Mouse (Mus musculus): Measurements from ENCODE around the gene 4930579F01Rik. TPM values are rescaled to one million over a fixed set of nuclear protein-coding genes. Genes with fewer than 3 reads are reported as not detected.

Gene 4930579F01Rik
- polyA plus RNA-seq, 1 experiment: not detected

DNA sequence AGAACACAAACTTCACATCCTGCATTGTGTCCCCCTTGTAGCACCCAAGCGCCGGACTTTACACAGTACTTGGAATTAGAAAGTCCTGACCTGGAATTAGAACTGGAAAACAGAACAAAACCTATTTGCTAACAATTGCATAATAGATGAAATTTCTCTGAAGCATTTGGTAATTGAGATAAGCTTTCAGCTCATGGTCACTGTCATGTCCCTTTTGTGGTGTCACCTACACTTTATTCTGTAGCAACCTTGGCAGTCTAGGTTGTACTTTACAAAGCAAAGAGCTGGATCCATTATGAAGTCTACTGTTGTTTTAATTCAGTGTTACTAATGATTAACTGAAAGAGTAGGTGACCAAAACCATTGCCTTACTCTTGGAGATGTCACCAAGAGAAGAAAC lies 33.5 kb upstream of the 4930579F01Rik start:
- TF ChIP-seq CTCF (IDR thresholded peaks at IDR 0.05; ENCODE audit: borderline replicate concordance, control insufficient read depth, extremely low read depth, insufficient read depth, low read length, poor library complexity) (no peak), POLR2A (IDR thresholded peaks at IDR 0.05; ENCODE audit: control insufficient read depth, extremely low read depth, insufficient read depth, low read length, poor library complexity) (no peak)
- Histone ChIP-seq H3K36me3 (ENCODE audit: control insufficient read depth, insufficient read depth, low read length) (no peaks in the 10 kb centered on the region), H3K27me3 (ENCODE audit: control insufficient read depth, insufficient read depth, low read length) (no peaks in the 10 kb centered on the region), H3K27ac (ENCODE audit: control insufficient read depth, insufficient read depth, low read length) (no peak overlapping the region), H3K4me1 (replicated peaks; ENCODE audit: control insufficient read depth, insufficient read depth, low read length) (no peaks in the 10 kb centered on the region), H3K4me3 (ENCODE audit: control insufficient read depth, insufficient read depth, low read length) (no peak overlapping the region)
- 96% methylated on average over 2 of the region's 2 CpGs for WGBS
- no peak for DNase-seq

- no peaks in the 10 kb centered on the region for H3K4me1 ChIP-seq (replicated peaks; ENCODE audit: control insufficient read depth, insufficient read depth, low read length)
- DNase-seq: no peak
- WGBS: 94% methylated on average over 6 of the region's 6 CpGs
- no peaks in the 10 kb centered on the region for H3K36me3 ChIP-seq (ENCODE audit: control insufficient read depth, insufficient read depth, low read length)
- no peak overlapping the region for H3K4me3 ChIP-seq (ENCODE audit: control insufficient read depth, insufficient read depth, low read length)
- H3K27me3 ChIP-seq (ENCODE audit: control insufficient read depth, insufficient read depth, low read length): no peaks in the 10 kb centered on the region
- H3K27ac ChIP-seq (ENCODE audit: control insufficient read depth, insufficient read depth, low read length): no peak overlapping the region
- no peak for TF ChIP-seq POLR2A (IDR thresholded peaks at IDR 0.05; ENCODE audit: control insufficient read depth, extremely low read depth, insufficient read depth, low read length, poor library complexity)
- no peak for TF ChIP-seq CTCF (IDR thresholded peaks at IDR 0.05; ENCODE audit: borderline replicate concordance, control insufficient read depth, extremely low read depth, insufficient read depth, low read length, poor library complexity)
Observed at GRCm38 (mm10) chr3:138226476-138226875, 32.9 kb upstream of the 4930579F01Rik start.

DNA sequence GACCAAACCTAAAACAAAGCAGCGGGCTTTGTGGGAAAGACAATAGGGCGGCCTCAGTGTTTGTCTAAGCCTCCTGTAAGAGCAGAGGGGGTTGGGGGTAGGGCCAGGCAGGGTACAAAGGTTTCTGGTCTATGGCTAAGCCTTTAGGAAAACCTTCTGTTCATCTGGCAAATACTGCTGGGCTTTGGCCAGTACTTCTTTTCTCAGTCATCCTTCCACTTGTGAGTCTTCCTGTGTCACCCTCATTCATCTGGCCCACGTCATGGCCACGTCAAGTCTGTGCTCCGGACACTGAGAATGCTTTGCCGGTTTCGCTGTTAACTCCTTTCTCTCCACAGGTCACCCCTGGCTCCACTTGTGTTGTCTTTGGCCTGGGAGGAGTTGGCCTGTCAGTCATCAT lies 32.2 kb upstream of the 4930579F01Rik start:
- H3K36me3 ChIP-seq (ENCODE audit: control insufficient read depth, insufficient read depth, low read length): no peaks in the 10 kb centered on the region
- no peak for DNase-seq
- TF ChIP-seq CTCF (IDR thresholded peaks at IDR 0.05; ENCODE audit: borderline replicate concordance, control insufficient read depth, extremely low read depth, insufficient read depth, low read length, poor library complexity): no peak
- TF ChIP-seq POLR2A (IDR thresholded peaks at IDR 0.05; ENCODE audit: control insufficient read depth, extremely low read depth, insufficient read depth, low read length, poor library complexity): no peak
- H3K4me1 ChIP-seq (replicated peaks; ENCODE audit: control insufficient read depth, insufficient read depth, low read length): no peaks in the 10 kb centered on the region
- H3K27ac ChIP-seq (ENCODE audit: control insufficient read depth, insufficient read depth, low read length): no peak overlapping the region
- 82% methylated on average over 7 of the region's 7 CpGs for WGBS
- H3K4me3 ChIP-seq (ENCODE audit: control insufficient read depth, insufficient read depth, low read length): no peak overlapping the region
- H3K27me3 ChIP-seq (ENCODE audit: control insufficient read depth, insufficient read depth, low read length): no peaks in the 10 kb centered on the region

DNA sequence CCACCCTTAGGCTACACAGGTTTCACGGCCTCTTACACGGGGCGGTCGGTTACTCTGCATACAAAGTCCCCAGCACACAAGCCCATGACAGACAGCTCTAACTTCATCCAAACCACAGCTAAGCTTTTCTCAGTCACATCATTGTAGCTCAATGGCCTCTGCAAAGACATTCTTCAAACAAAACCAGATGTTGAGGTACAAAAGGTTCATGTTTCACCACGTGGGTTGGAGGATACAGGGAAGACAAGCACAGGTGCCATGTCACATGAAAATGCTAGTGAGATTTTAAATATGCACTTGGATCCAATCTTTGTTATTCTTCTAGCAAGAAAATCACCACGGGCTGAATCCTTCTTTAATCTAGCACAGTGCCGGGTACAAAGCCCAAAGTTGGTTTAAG lies 31.7 kb upstream of the 4930579F01Rik start:
- H3K27ac ChIP-seq (ENCODE audit: control insufficient read depth, insufficient read depth, low read length): no peak overlapping the region
- 73% methylated on average over 6 of the region's 7 CpGs for WGBS
- no peaks in the 10 kb centered on the region for H3K36me3 ChIP-seq (ENCODE audit: control insufficient read depth, insufficient read depth, low read length)
- no peaks in the 10 kb centered on the region for H3K27me3 ChIP-seq (ENCODE audit: control insufficient read depth, insufficient read depth, low read length)
- H3K4me1 ChIP-seq (replicated peaks; ENCODE audit: control insufficient read depth, insufficient read depth, low read length): no peaks in the 10 kb centered on the region
- TF ChIP-seq CTCF (IDR thresholded peaks at IDR 0.05; ENCODE audit: borderline replicate concordance, control insufficient read depth, extremely low read depth, insufficient read depth, low read length, poor library complexity) (no peak), POLR2A (IDR thresholded peaks at IDR 0.05; ENCODE audit: control insufficient read depth, extremely low read depth, insufficient read depth, low read length, poor library complexity) (no peak)
- no peak for DNase-seq
- H3K4me3 ChIP-seq (ENCODE audit: control insufficient read depth, insufficient read depth, low read length): no peak overlapping the region

DNA sequence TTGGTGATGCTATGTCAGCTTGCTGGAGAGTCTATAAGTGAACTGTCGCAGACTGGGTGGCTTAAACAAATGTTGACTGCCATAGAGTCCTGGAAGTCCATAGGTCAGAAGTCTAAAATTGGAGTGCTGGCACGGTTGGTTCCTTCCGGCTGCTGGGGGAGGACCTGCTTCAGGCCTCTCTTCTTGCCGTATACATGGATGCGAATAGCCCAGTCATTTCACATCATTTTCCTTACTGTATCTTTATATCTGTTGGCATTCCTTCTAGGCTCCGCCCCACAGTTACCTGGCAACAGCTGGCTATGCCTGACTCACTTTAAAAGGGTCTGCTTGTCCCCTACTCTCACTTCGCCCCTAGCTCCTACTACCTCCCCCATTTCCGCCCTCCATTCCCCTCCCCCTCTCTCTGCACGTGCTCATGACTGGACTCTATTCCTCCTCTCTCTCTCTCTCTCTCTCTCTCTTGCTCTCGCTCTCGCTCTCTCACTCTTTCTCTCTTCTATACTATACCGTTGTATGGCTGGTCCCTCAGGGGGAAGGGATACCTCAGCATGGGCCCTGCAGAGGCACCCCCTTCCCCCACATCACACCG lies 30.8 kb upstream of the 4930579F01Rik start:
- H3K36me3 ChIP-seq (ENCODE audit: control insufficient read depth, insufficient read depth, low read length): no peaks in the 10 kb centered on the region
- H3K27me3 ChIP-seq (ENCODE audit: control insufficient read depth, insufficient read depth, low read length): no peaks in the 10 kb centered on the region
- no peak overlapping the region for H3K27ac ChIP-seq (ENCODE audit: control insufficient read depth, insufficient read depth, low read length)
- no peak for DNase-seq
- no peak overlapping the region for H3K4me3 ChIP-seq (ENCODE audit: control insufficient read depth, insufficient read depth, low read length)
- 91% methylated on average over 13 of the region's 13 CpGs for WGBS
- no peak for TF ChIP-seq CTCF (IDR thresholded peaks at IDR 0.05; ENCODE audit: borderline replicate concordance, control insufficient read depth, extremely low read depth, insufficient read depth, low read length, poor library complexity)
- TF ChIP-seq POLR2A (IDR thresholded peaks at IDR 0.05; ENCODE audit: control insufficient read depth, extremely low read depth, insufficient read depth, low read length, poor library complexity): no peak
- H3K4me1 ChIP-seq (replicated peaks; ENCODE audit: control insufficient read depth, insufficient read depth, low read length): no peaks in the 10 kb centered on the region

- Histone ChIP-seq H3K4me1 (replicated peaks; ENCODE audit: control insufficient read depth, insufficient read depth, low read length) (no peaks in the 10 kb centered on the region), H3K4me3 (ENCODE audit: control insufficient read depth, insufficient read depth, low read length) (no peak overlapping the region), H3K36me3 (ENCODE audit: control insufficient read depth, insufficient read depth, low read length) (no peaks in the 10 kb centered on the region), H3K27me3 (ENCODE audit: control insufficient read depth, insufficient read depth, low read length) (no peaks in the 10 kb centered on the region), H3K27ac (ENCODE audit: control insufficient read depth, insufficient read depth, low read length) (no peak overlapping the region)
- 48% methylated on average over 5 of the region's 5 CpGs for WGBS
- TF ChIP-seq POLR2A (IDR thresholded peaks at IDR 0.05; ENCODE audit: control insufficient read depth, extremely low read depth, insufficient read depth, low read length, poor library complexity): no peak
- no peak for TF ChIP-seq CTCF (IDR thresholded peaks at IDR 0.05; ENCODE audit: borderline replicate concordance, control insufficient read depth, extremely low read depth, insufficient read depth, low read length, poor library complexity)
- peak; percentile 64 for DNase-seq
Observed at GRCm38 (mm10) chr3:138222952-138223351, 29.3 kb upstream of the 4930579F01Rik start.

- 74% methylated on average over 4 of the region's 4 CpGs for WGBS
- H3K27ac ChIP-seq (ENCODE audit: control insufficient read depth, insufficient read depth, low read length): no peak overlapping the region
Observed at GRCm38 (mm10) chr3:138222511-138222910, 28.9 kb upstream of the 4930579F01Rik start.

More at GRCm38 (mm10) chr3:138222511-138222910, 28.9 kb upstream of the 4930579F01Rik start:
- no peaks in the 10 kb centered on the region for H3K4me1 ChIP-seq (replicated peaks; ENCODE audit: control insufficient read depth, insufficient read depth, low read length)
- TF ChIP-seq CTCF (IDR thresholded peaks at IDR 0.05; ENCODE audit: borderline replicate concordance, control insufficient read depth, extremely low read depth, insufficient read depth, low read length, poor library complexity) (no peak), POLR2A (IDR thresholded peaks at IDR 0.05; ENCODE audit: control insufficient read depth, extremely low read depth, insufficient read depth, low read length, poor library complexity) (no peak)
- H3K36me3 ChIP-seq (ENCODE audit: control insufficient read depth, insufficient read depth, low read length): no peaks in the 10 kb centered on the region
- no peaks in the 10 kb centered on the region for H3K27me3 ChIP-seq (ENCODE audit: control insufficient read depth, insufficient read depth, low read length)
- H3K4me3 ChIP-seq (ENCODE audit: control insufficient read depth, insufficient read depth, low read length): no peak overlapping the region
- no peak for DNase-seq

All from thymus, adult 2 months (tissue).